Mouse (Mus musculus): Measurements from ENCODE around the gene Lmbr1l. TPM values are rescaled to one million over a fixed set of nuclear protein-coding genes. Genes with fewer than 3 reads are reported as not detected.

The Lmbr1l gene
- polyA plus RNA-seq, 1 experiment, result 33.4 TPM

- no peak for TF ChIP-seq USF1 (IDR thresholded peaks at IDR 0.05; ENCODE audit: low read depth)
- TF ChIP-seq POLR2AphosphoS2 (IDR thresholded peaks at IDR 0.05; ENCODE audit: insufficient read length, low read depth), result peak; percentile 20
- TF ChIP-seq MYOD1 (IDR thresholded peaks at IDR 0.05; ENCODE audit: control insufficient read depth in 1 of 3, insufficient read length in 2 of 3, low read depth in 2 of 3), result no peak
- Histone ChIP-seq H3K4me2 (ENCODE audit: low read depth) (no peak overlapping the region), H3K27me3 (ENCODE audit: control insufficient read depth, insufficient read depth, insufficient read length) (no peaks in the 10 kb centered on the region), H3ac (ENCODE audit: control insufficient read depth, insufficient read length) (no peak overlapping the region), H3K4me3 (no peak overlapping the region), H3K79me2 (ENCODE audit: control insufficient read depth, insufficient read depth) (peaks cover 24% of the 10 kb centered on the region), H3K36me3 (ENCODE audit: control insufficient read depth, insufficient read depth) (peaks cover 24% of the 10 kb centered on the region)
Measured at GRCm38 (mm10) chr15:98948382-98948781, 30.4 kb upstream of the Lmbr1l start.

- peaks cover 24% of the 10 kb centered on the region for H3K36me3 ChIP-seq (ENCODE audit: control insufficient read depth, insufficient read depth)
Measured at GRCm38 (mm10) chr15:98947884-98948283, 29.9 kb upstream of the Lmbr1l start.

GRCm38 (mm10) chr15:98943133-98943532 lies 25.1 kb upstream of the Lmbr1l start:
- no peak for TF ChIP-seq SRF (IDR thresholded peaks at IDR 0.05; ENCODE audit: control insufficient read depth, insufficient read length, low read depth)
- no peak for TF ChIP-seq TCF3 (IDR thresholded peaks at IDR 0.05; ENCODE audit: insufficient read length, low read depth)
- no peak for TF ChIP-seq POLR2AphosphoS2 (IDR thresholded peaks at IDR 0.05; ENCODE audit: insufficient read length, low read depth)
- TF ChIP-seq MAX (IDR thresholded peaks at IDR 0.05; ENCODE audit: low read depth), result no peak
- Histone ChIP-seq H3K27me3 (ENCODE audit: control insufficient read depth, insufficient read depth, insufficient read length) (no peaks in the 10 kb centered on the region), H3K4me3 (no peak overlapping the region), H3K4me2 (ENCODE audit: low read depth) (no peak overlapping the region), H3K79me2 (ENCODE audit: control insufficient read depth, insufficient read depth) (no peaks in the 10 kb centered on the region), H3ac (ENCODE audit: control insufficient read depth, insufficient read length) (no peak overlapping the region), H3K36me3 (ENCODE audit: control insufficient read depth, insufficient read depth) (no peaks in the 10 kb centered on the region)

More at GRCm38 (mm10) chr15:98947884-98948283, 29.9 kb upstream of the Lmbr1l start:
- Histone ChIP-seq H3ac (ENCODE audit: control insufficient read depth, insufficient read length) (no peak overlapping the region), H3K4me2 (ENCODE audit: low read depth) (no peak overlapping the region), H3K27me3 (ENCODE audit: control insufficient read depth, insufficient read depth, insufficient read length) (no peaks in the 10 kb centered on the region), H3K79me2 (ENCODE audit: control insufficient read depth, insufficient read depth) (peaks cover 20% of the 10 kb centered on the region), H3K4me3 (no peak overlapping the region)
- TF ChIP-seq USF1 (IDR thresholded peaks at IDR 0.05; ENCODE audit: low read depth) (no peak), POLR2A (IDR thresholded peaks at IDR 0.05; ENCODE audit: insufficient read length, low read depth) (no peak), POLR2AphosphoS2 (IDR thresholded peaks at IDR 0.05; ENCODE audit: insufficient read length, low read depth) (peak; percentile 96)

DNA sequence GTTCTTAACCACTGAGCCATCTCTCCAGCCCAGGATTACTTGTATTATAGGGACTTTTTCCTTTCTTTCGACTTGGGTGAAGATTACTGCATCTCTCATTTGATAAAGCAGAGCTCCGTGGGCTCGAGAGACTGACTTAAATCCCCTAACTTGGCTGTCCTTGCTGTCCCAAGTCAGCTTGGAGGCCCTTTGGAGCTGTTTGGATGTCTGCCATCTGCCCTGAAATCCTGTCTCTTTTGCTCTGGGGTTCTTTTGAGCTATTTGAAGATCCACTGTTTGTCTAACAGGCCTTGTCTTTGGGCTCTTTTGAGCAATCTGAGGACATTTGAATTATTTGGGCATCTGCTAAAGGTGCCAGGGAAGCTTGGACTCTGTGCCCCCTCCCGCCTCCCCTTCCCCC lies 24.1 kb upstream of the Lmbr1l start:
- H3K36me3 ChIP-seq (ENCODE audit: control insufficient read depth, insufficient read depth), result no peaks in the 10 kb centered on the region
- H3ac ChIP-seq (ENCODE audit: control insufficient read depth, insufficient read length), result no peak overlapping the region
- no peaks in the 10 kb centered on the region for H3K79me2 ChIP-seq (ENCODE audit: control insufficient read depth, insufficient read depth)
- TF ChIP-seq TCF3 (IDR thresholded peaks at IDR 0.05; ENCODE audit: insufficient read length, low read depth) (no peak), CEBPB (IDR thresholded peaks at IDR 0.05; ENCODE audit: insufficient read depth, poor library complexity, severe bottlenecking) (no peak), MYOG (IDR thresholded peaks at IDR 0.05; ENCODE audit: control insufficient read depth in 1 of 3, insufficient read depth in 1 of 3, insufficient read length in 2 of 3, low read depth in 2 of 3) (no peak), SRF (IDR thresholded peaks at IDR 0.05; ENCODE audit: control insufficient read depth, insufficient read length, low read depth) (no peak), POLR2A (IDR thresholded peaks at IDR 0.05; ENCODE audit: insufficient read length, low read depth) (no peak), REST (IDR thresholded peaks at IDR 0.05; ENCODE audit: insufficient read depth, insufficient read length) (no peak), MYOD1 (IDR thresholded peaks at IDR 0.05; ENCODE audit: control insufficient read depth in 1 of 3, insufficient read length in 2 of 3, low read depth in 2 of 3) (no peak), POLR2AphosphoS2 (IDR thresholded peaks at IDR 0.05; ENCODE audit: insufficient read length, low read depth) (no peak), MAX (IDR thresholded peaks at IDR 0.05; ENCODE audit: low read depth) (no peak), E2F4 (IDR thresholded peaks at IDR 0.05; ENCODE audit: insufficient read depth) (no peak), USF1 (IDR thresholded peaks at IDR 0.05; ENCODE audit: low read depth) (no peak), TCF12 (IDR thresholded peaks at IDR 0.05; ENCODE audit: insufficient read depth, poor library complexity, severe bottlenecking) (no peak)
- no peak overlapping the region for H3K4me3 ChIP-seq
- H3K4me2 ChIP-seq (ENCODE audit: low read depth), result no peak overlapping the region
- no peaks in the 10 kb centered on the region for H3K27me3 ChIP-seq (ENCODE audit: control insufficient read depth, insufficient read depth, insufficient read length)

DNA sequence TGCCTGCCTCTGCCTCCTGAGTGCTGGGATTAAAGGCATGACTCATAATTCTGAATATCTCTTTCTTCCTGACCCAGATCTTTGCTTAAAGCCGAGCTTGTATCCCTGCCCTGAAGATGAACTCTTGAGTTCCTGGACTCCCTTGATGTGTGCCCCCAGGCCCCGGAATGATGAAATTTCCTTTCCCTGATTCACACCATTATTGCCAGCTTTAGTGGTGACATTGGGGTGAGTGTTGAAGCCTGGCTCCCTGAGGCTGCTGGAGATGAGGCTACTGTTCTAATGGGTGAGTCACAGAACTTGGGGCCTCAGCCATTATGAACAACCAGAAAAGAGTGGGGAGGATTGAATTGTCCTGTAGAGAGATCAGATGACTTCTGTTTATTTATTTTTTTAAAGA lies 23.5 kb upstream of the Lmbr1l start:
- no peaks in the 10 kb centered on the region for H3K27me3 ChIP-seq (ENCODE audit: control insufficient read depth, insufficient read depth, insufficient read length)
- no peak overlapping the region for H3K4me3 ChIP-seq
- no peaks in the 10 kb centered on the region for H3K36me3 ChIP-seq (ENCODE audit: control insufficient read depth, insufficient read depth)
- TF ChIP-seq MYOG (IDR thresholded peaks at IDR 0.05; ENCODE audit: control insufficient read depth in 1 of 3, insufficient read depth in 1 of 3, insufficient read length in 2 of 3, low read depth in 2 of 3) (no peak), CEBPB (IDR thresholded peaks at IDR 0.05; ENCODE audit: insufficient read depth, poor library complexity, severe bottlenecking) (0 out of 2 replicates have a peak, but pooled peaks have one; percentile 17)
- H3K4me2 ChIP-seq (ENCODE audit: low read depth), result no peak overlapping the region
- H3ac ChIP-seq (ENCODE audit: control insufficient read depth, insufficient read length), result no peak overlapping the region
- H3K79me2 ChIP-seq (ENCODE audit: control insufficient read depth, insufficient read depth), result no peaks in the 10 kb centered on the region

DNA sequence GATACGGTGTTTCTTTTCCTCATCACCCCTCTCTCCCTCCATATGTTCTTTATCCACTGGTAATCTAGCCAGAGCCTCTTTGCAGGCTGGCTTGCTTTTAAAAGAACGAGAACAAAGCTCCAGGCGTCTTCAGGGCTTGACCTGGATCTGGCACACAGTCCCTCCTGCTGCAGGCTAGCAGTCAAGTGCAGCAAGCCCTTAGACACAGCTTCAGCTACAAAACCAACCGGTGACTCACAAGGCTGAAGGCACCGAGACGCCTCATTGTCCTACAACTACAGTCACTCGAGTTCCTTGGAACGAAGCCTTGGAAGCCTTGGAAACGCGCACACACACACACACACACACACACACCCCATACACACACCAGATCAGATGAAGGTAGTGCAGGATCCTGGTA lies 22.8 kb upstream of the Lmbr1l start:
- H3K36me3 ChIP-seq (ENCODE audit: control insufficient read depth, insufficient read depth), result no peaks in the 10 kb centered on the region
- H3K27me3 ChIP-seq (ENCODE audit: control insufficient read depth, insufficient read depth, insufficient read length), result no peaks in the 10 kb centered on the region
- TF ChIP-seq E2F4 (IDR thresholded peaks at IDR 0.05; ENCODE audit: insufficient read depth), result no peak
- TF ChIP-seq REST (IDR thresholded peaks at IDR 0.05; ENCODE audit: insufficient read depth, insufficient read length), result no peak
- no peak for TF ChIP-seq USF1 (IDR thresholded peaks at IDR 0.05; ENCODE audit: low read depth)
- TF ChIP-seq TCF12 (IDR thresholded peaks at IDR 0.05; ENCODE audit: insufficient read depth, poor library complexity, severe bottlenecking), result no peak
- TF ChIP-seq POLR2AphosphoS2 (IDR thresholded peaks at IDR 0.05; ENCODE audit: insufficient read length, low read depth), result no peak
- no peak for TF ChIP-seq CEBPB (IDR thresholded peaks at IDR 0.05; ENCODE audit: insufficient read depth, poor library complexity, severe bottlenecking)
- TF ChIP-seq MYOG (IDR thresholded peaks at IDR 0.05; ENCODE audit: control insufficient read depth in 1 of 3, insufficient read depth in 1 of 3, insufficient read length in 2 of 3, low read depth in 2 of 3), result no peak
- no peak for TF ChIP-seq POLR2A (IDR thresholded peaks at IDR 0.05; ENCODE audit: insufficient read length, low read depth)
- TF ChIP-seq MAX (IDR thresholded peaks at IDR 0.05; ENCODE audit: low read depth), result no peak
- H3K4me3 ChIP-seq, result no peak overlapping the region
- no peaks in the 10 kb centered on the region for H3K79me2 ChIP-seq (ENCODE audit: control insufficient read depth, insufficient read depth)
- no peak overlapping the region for H3ac ChIP-seq (ENCODE audit: control insufficient read depth, insufficient read length)
- H3K4me2 ChIP-seq (ENCODE audit: low read depth), result no peak overlapping the region
